Mouse (Mus musculus) ES-E14 (cell line): ENCODE measurements around the gene Draxin. TPM values are rescaled to one million over a fixed set of nuclear protein-coding genes. Genes with fewer than 3 reads are reported as not detected.

Experiments used
- DNase-seq: peaks from one replicate; pipeline ENCODE4 v3.0.0-alpha.2; 2013; ENCODE audit warnings: low read depth, low spot score
- H3K27ac ChIP-seq: 2 replicates; pipeline ENCODE4 v1.5.1; 2012; ENCODE audit warnings: low read depth, mild to moderate bottlenecking, low read length, moderate library complexity, mixed read lengths; ENCODE audit not compliant: poor library complexity, insufficient read depth, severe bottlenecking
- H3K36me3 ChIP-seq: 2 replicates; pipeline ENCODE4 v1.6.1; 2012; ENCODE audit warnings: mild to moderate bottlenecking, low read length, moderate library complexity, mixed read lengths; ENCODE audit not compliant: control insufficient read depth, poor library complexity, insufficient read depth, severe bottlenecking
- H3K4me1 ChIP-seq, 2 experiments: fragments of 150-350 bp in 1 of 2; sonication (generic) in 1 of 2; 2 replicates each; pipeline ENCODE4 v1.6.1; 2012; ENCODE audit warnings: low read length in 2 of 2, mild to moderate bottlenecking in 1 of 2, mixed read lengths in 1 of 2; ENCODE audit not compliant: control insufficient read depth in 2 of 2, insufficient read depth in 2 of 2, poor library complexity in 1 of 2
- H3K4me3 ChIP-seq, 2 experiments: fragments of 150-350 bp in 1 of 2; sonication (generic) in 1 of 2; 2 replicates each; pipeline ENCODE4 v1.5.1; 2012; ENCODE audit warnings: low read length in 2 of 2, low read depth in 1 of 2, mild to moderate bottlenecking in 1 of 2, mixed read lengths in 1 of 2; ENCODE audit not compliant: insufficient read depth in 1 of 2, poor library complexity in 1 of 2, severe bottlenecking in 1 of 2
- H3K9ac ChIP-seq: 2 replicates; pipeline ENCODE4 v1.6.1; 2012; ENCODE audit warnings: low read depth, mild to moderate bottlenecking, low read length, mixed read lengths; ENCODE audit not compliant: poor library complexity, insufficient read depth, severe bottlenecking
- H3K9me3 ChIP-seq: fragments of 150-350 bp; sonication (generic); 2 replicates; pipeline ENCODE4 v1.6.1; 2012; ENCODE audit warnings: low read depth, mild to moderate bottlenecking, low read length; ENCODE audit not compliant: control insufficient read depth, insufficient read depth
- CHD2 ChIP-seq: IDR thresholded peaks from 2 replicates; pipeline ENCODE4 v1.6.1; 2014; ENCODE audit warnings: mild to moderate bottlenecking, low read depth, low read length, inconsistent platforms
- HCFC1 ChIP-seq: IDR thresholded peaks from 2 replicates; pipeline ENCODE4 v1.6.1; 2012; ENCODE audit warnings: low read length, inconsistent platforms, borderline replicate concordance; ENCODE audit not compliant: insufficient read depth
- MAFK ChIP-seq: IDR thresholded peaks from 2 replicates; pipeline ENCODE4 v1.6.1; 2014; ENCODE audit warnings: mild to moderate bottlenecking, low read depth, low read length, inconsistent platforms; ENCODE audit not compliant: insufficient read depth
- ZC3H11A ChIP-seq: IDR thresholded peaks from 2 replicates; pipeline ENCODE4 v1.6.1; 2012; ENCODE audit warnings: low read depth, mild to moderate bottlenecking, inconsistent platforms, low read length, borderline replicate concordance
- ZNF384 ChIP-seq: IDR thresholded peaks from 2 replicates; pipeline ENCODE4 v1.6.1; 2012; ENCODE audit warnings: low read depth, low read length, inconsistent platforms
- in situ Hi-C, 2 experiments: fragments of 600-800 bp; cut with MboI; formaldehyde crosslinking; loops; one replicate each; pipeline ENCODE4 v1.15.1; 2025; ENCODE audit warnings: low sequenced_read_pairs in 2 of 2, inconsistent platforms in 1 of 2; ENCODE audit not compliant: unreplicated experiment in 2 of 2
- total RNA-seq: library from RNA; depleted of rRNA; stranded (reverse); fragments of 300-350 nt; gene quantifications from 2 replicates; pipeline ENCODE4 v1.2.3, GENCODE M21; 2012

Draxin gene
- total RNA-seq, 1 experiment: 0.76 TPM

DNA sequence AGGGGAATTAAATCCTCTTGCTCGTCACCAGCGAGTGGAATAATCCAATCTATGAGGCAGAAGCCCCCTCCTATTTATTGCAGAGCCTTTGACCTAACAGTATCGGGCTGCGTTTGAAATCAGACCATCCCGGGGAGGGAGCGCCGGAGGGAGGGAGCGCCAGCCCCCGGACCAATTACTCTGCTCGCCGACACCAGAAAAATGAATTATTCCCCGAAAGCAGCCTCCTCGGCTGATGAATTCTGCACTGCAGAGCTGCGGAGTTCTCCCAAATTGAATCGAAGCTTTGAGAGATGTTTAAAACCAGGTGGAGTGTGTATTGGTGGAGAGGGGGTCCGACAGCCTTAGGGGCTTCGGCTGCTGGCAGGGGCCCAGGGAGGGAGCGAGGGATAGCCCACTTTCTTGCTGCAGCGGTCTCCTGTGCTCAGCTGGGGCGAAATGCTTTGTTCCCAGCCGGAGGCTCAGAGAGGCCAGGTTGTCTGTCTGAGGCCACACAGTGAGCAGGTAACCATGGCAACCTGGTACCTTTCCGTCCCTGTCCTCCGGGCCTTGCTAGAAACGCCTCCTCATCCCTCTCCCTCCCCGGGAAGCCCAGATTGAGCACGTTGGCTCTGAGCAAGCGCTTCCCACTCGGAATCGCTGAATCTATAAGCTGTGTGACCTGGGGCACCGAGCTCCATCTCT is 43.5 kb upstream of the Draxin start:
- TF ChIP-seq ZC3H11A (no peak), MAFK (no peak), CHD2 (no peak), HCFC1 (no peak), ZNF384 (no peak)
- Histone ChIP-seq H3K9me3 (no peaks in the 10 kb centered on the region), H3K36me3 (no peaks in the 10 kb centered on the region), H3K9ac (no peak overlapping the region), H3K4me1 (peaks cover 0 to 5% of the 10 kb centered on the region in 2 experiments; a peak in 2 of 4 replicates), H3K4me3 (peak overlapping the region; percentile 25 to 39; a peak in 3 of 4 replicates), H3K27ac (no peak overlapping the region)
- in situ Hi-C loops: loop anchor here in 1 of 2 experiments (10.0 kb wide), 2 partner anchors 211 to 431 kb away; partner anchors contain the start of gene Masp2
- DNase-seq: no peak

DNA sequence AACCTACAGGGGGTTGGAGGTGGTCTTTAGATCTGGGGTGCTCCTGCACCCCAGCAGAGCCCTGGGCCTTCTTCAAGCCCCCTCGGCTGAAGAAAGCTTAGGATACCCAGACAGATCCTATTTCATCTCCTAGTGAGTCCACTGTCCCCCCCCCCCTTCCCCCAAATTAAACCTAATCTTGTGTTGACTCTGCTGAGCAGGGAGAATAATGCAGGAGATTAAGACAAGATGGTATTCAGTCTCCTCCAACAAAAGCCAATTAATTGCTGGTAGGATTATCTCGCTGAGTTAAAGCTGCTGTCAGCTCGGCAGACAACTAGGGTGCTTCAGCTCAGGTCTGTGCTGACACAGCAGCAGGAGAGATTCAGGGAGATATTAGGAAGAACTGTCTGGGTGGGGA is 40.8 kb upstream of the Draxin start:
- H3K9ac ChIP-seq: no peak overlapping the region
- H3K27ac ChIP-seq: no peak overlapping the region
- no peaks in the 10 kb centered on the region for H3K36me3 ChIP-seq
- no peak for DNase-seq
- TF ChIP-seq HCFC1 (no peak), ZNF384 (no peak), ZC3H11A (no peak), CHD2 (no peak), MAFK (no peak)
- H3K4me3 ChIP-seq: no peak overlapping the region
- in situ Hi-C loops: loop anchor here in 1 of 2 experiments (10.0 kb wide), 2 partner anchors 214 to 434 kb away; partner anchors contain the start of gene Masp2
- H3K9me3 ChIP-seq: no peaks in the 10 kb centered on the region
- H3K4me1 ChIP-seq: peaks cover 0 to 5% of the 10 kb centered on the region in 2 experiments; a peak in 2 of 4 replicates

DNA sequence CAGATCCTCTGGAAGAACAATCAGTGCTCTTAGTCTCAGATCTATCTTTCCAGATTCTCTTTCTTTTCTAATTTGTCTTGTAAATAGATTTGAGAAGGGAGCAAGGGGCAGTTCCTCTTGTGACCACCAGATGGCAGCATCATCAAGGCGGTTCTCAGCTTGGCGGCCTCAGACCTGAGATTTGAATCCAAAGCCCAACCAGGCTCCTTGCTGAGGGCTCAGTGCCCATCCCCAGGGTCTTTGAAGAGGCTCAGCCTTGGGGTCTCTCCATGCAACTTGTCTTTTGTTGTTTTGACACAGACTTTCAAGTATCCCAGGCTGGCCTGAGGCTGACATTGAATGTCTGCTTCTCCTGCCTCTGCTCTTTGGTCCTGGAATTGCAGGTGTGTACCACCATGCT is 40.3 kb upstream of the Draxin start:
- Histone ChIP-seq H3K36me3 (no peaks in the 10 kb centered on the region), H3K4me1 (peaks cover 0 to 6% of the 10 kb centered on the region in 2 experiments; a peak in 2 of 4 replicates), H3K9me3 (no peaks in the 10 kb centered on the region), H3K4me3 (no peak overlapping the region), H3K9ac (no peak overlapping the region; the same call in 1 of the 2 replicates), H3K27ac (no peak overlapping the region)
- in situ Hi-C loops: loop anchor here in 1 of 2 experiments (10.0 kb wide), 2 partner anchors 214 to 434 kb away; partner anchors contain the start of gene Masp2
- TF ChIP-seq CHD2: no peak
- peak; percentile 83 for TF ChIP-seq ZC3H11A
- DNase-seq: no peak

DNA sequence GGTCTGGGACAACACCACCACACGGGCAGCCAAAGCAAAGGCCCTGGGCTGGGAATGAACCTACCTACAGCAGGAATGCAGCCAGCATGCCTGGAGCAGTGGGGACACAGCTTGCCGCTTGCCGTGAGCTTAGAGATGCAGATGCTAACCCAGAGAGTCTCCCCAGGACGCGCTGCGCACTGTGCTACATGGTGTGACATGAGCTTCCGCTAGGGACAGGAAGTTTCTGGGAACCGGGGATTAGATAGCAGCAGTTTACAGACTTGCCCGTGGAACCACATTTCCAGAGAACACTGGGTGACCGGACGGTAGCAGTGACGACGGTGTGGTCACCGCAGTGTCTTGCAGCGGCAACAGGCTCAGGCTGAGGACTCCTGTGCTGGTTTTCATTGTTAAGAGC is 39.1 kb upstream of the Draxin start:
- no peak for DNase-seq
- H3K9ac ChIP-seq: peak overlapping the region; percentile 50
- H3K36me3 ChIP-seq: no peaks in the 10 kb centered on the region
- peaks cover 0 to 12% of the 10 kb centered on the region in 2 experiments; a peak in 2 of 4 replicates for H3K4me1 ChIP-seq
- TF ChIP-seq HCFC1 (no peak), ZC3H11A (no peak), ZNF384 (no peak)
- H3K4me3 ChIP-seq: peak overlapping the region; percentile 36 to 52
- H3K27ac ChIP-seq: 0 out of 2 replicates have a peak overlapping the region, but pooled peaks have one; percentile 29
- H3K9me3 ChIP-seq: no peaks in the 10 kb centered on the region
- in situ Hi-C loops: loop anchor here in 1 of 2 experiments (5.0 kb wide), 1 partner anchor 57 kb away; no protein-coding TSS in a partner anchor
